Mouse (Mus musculus): ENCODE results near the gene Abcg4.

Abcg4 gene

DNA sequence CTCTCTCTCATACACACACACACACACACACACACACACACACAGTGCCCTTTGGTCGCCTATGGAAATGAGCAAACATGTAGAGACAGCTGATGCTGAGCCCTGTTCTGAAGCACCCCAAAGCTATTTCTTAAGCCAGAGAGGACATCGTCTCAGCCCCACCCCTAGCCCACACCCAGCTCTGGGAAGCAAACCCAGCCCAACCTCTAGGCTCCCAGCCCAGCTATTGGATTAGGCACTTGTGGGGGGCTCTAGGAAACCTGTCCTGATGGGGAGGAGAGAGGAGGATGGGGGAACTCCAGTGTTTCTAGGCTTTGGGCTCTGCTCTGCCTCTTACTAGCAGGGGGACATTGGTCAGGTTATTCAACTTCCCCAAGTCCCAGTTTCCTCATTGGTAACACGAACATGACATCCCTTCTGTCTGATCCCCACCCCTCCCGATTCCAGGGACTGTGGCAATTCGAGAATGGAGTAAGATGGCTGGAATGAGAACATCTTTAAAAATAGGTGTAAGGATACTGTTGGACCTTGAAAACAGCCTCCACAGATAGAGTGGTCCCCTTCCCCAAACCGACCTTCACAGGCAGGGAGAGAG, 2.1 kb downstream of the Abcg4 start:
- no peak for DNase-seq (ENCODE audit: low spot score)

- no peak for DNase-seq (ENCODE audit: low spot score)
These were observed 5.2 kb downstream of the Abcg4 start for GRCm38 (mm10) chr9:44283183-44283582.

- DNase-seq (ENCODE audit: low spot score): no peak
These were observed 18.4 kb downstream of the Abcg4 start for GRCm38 (mm10) chr9:44269973-44270372.

GRCm38 (mm10) chr9:44269077-44269476, 19.3 kb downstream of the Abcg4 start:
- peak; percentile 43 for DNase-seq (ENCODE audit: low spot score)

GRCm38 (mm10) chr9:44268432-44268831, 20.0 kb downstream of the Abcg4 start, which contains the start of gene Nlrx1:
Gene Nlrx1, minus strand, starts transcription at chr9:44268599.
- DNase-seq (ENCODE audit: low spot score): no peak

DNA sequence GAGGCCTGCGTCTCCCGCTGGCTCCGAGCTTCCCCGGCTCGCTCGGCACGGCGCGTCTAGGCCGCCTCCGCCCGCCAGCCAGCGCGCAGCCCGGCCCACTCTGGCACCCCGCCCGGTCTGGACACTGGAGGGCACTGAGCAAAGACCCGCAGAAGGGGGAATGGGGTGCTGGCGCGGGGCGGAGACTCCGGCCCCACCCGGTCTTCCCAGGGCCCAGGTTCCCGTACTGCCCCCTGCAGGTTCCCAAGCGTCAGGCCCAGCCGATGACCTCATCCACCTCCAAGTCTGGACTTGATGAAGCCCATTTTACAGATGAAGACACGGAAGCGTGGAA, 20.4 kb downstream of the Abcg4 start:
- DNase-seq (ENCODE audit: low spot score): peak; percentile 86

GRCm38 (mm10) chr9:44267319-44268026, 20.9 kb downstream of the Abcg4 start:
- no peak for DNase-seq (ENCODE audit: low spot score)

- DNase-seq (ENCODE audit: low spot score): peak; percentile 42
These were observed 21.8 kb downstream of the Abcg4 start for GRCm38 (mm10) chr9:44266478-44267226.

- no peak for DNase-seq (ENCODE audit: low spot score)
These were observed 27.0 kb downstream of the Abcg4 start for GRCm38 (mm10) chr9:44261388-44261787.

DNA sequence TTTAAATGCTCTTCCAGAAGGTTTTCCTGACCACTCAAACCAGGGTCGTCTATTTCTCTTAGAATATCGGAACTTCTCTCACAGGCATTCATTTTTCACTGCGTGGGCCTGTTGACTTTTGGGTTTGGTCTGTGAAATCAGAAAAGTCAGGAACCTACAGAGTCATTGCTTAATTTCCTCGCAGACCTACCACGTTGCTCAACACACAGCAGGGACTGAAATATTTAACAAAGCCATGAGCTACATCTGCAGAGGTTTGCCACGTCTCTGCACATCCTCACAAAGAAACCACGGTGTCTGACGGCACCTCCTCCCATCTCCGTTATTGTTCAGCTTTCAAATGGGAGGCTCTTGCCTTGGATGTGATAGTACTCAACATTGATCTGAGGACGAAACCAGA, 29.4 kb downstream of the Abcg4 start:
- DNase-seq (ENCODE audit: low spot score): no peak

DNA sequence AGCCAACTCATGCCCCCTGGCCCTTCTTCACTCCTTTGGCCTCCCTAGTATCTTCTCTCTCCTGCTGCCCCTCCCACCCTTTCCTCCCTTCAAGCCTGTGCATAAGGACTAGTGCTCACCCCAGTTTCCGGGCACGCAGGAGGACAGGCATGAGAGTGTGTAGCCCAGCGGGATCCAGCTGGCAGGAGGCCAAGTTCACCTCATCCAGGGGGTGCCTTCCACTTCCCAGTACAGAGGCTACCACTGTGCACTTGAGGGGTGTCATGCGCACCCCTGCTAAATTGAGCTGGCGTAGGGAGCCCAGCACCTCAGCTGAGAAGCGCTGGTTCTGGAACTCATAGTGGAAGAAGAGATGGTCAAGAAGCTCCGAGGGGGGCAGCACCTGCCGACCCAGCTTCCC, 32.2 kb downstream of the Abcg4 start:
- no peak for DNase-seq (ENCODE audit: low spot score)

DNA sequence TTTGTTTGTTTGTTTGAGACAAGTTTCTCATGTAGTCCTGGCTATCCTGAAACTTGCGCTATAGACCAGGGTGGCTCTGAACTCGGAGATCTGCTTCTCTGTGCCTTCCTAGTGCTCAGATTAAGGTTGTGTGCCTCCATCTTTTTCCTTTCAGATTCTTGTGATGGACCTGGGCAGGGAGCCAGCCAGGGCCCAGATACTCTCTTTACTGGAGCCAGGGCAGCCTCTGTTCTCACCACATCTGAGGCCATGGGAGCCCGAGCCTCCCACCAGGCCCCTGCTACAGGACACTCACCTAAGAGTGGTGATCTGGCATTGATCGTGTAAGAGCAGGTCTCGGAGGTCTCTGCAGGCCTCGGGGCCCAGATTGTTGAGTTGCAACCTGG, 33.3 kb downstream of the Abcg4 start:
- DNase-seq (ENCODE audit: low spot score): no peak

DNA sequence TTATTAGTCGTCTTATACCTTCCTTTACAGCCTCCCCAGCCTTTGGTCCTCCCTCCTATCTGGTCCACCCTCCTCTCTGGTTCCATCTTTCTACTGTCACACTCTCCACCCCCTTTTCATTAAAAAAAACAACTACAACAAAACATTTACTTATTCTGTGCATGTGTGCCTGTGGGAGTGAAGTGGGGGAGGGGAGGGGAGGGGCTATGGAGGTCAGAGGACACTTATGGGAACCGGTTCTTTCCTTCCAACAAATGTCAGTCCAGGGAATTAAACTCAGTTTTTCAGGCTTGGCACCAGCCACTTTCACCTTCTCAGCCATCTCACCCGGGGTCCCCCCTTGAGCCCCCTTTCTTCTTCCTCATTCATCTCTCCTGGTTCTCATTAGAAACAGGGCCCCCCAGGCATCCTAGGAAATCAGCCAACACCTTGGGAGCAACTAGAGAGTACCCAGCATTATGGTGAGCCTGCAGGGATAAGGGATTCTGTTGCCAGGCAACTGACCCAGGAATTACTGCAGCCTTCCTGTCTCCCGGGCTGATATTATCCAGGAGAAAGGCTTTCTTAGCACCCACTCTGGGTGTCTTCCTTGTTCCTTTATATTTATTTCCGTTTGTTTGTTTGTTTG, 33.8 kb downstream of the Abcg4 start:
- no peak for DNase-seq (ENCODE audit: low spot score)

DNA sequence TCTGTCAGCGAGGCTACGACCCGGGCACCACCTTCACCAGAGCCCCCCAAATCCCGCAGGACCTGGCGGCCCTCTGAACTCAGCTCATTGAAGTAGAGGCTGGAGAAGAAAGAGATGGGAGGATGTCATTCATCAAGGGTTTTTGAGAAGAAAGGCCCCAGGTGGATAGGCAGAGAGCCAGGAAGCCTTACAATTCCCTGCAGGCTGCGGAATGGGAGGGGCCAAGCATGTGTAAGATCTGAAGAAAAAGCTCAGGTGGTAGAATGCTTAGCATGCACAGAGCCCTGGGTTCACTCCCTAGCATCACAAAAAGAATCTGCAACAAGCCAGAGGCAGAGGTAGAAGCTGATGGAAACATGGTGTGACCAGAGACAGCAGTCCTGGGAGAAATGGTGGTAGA, 35.0 kb downstream of the Abcg4 start:
- no peak for DNase-seq (ENCODE audit: low spot score)

DNA sequence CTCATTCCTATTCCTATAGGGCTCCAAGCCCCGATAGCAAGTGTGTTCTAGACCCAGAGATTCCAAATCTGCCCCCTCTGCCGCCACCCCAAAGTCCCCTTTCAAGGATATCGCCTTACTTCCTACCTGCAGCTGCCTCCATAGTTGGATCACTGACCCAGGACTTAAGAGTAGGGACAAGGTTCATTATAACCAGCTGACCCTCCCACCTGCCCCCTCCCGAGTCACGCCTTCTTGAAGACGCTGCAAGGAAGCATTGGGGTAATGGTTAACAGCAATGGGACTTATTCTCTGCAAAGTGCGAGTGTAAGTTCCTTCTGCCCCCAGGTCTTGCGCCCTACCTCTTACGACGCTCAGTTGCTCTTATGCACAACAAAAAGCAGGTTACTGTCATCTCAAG, 37.1 kb downstream of the Abcg4 start, which contains the start of gene Pdzd3:
TSS of gene Pdzd3 (minus strand) at position 158 of the 400 bp plus-strand sequence.
- DNase-seq (ENCODE audit: low spot score): no peak

- peak; percentile 40 for DNase-seq (ENCODE audit: low spot score)
These were observed 38.0 kb downstream of the Abcg4 start for GRCm38 (mm10) chr9:44250445-44250844.

DNA sequence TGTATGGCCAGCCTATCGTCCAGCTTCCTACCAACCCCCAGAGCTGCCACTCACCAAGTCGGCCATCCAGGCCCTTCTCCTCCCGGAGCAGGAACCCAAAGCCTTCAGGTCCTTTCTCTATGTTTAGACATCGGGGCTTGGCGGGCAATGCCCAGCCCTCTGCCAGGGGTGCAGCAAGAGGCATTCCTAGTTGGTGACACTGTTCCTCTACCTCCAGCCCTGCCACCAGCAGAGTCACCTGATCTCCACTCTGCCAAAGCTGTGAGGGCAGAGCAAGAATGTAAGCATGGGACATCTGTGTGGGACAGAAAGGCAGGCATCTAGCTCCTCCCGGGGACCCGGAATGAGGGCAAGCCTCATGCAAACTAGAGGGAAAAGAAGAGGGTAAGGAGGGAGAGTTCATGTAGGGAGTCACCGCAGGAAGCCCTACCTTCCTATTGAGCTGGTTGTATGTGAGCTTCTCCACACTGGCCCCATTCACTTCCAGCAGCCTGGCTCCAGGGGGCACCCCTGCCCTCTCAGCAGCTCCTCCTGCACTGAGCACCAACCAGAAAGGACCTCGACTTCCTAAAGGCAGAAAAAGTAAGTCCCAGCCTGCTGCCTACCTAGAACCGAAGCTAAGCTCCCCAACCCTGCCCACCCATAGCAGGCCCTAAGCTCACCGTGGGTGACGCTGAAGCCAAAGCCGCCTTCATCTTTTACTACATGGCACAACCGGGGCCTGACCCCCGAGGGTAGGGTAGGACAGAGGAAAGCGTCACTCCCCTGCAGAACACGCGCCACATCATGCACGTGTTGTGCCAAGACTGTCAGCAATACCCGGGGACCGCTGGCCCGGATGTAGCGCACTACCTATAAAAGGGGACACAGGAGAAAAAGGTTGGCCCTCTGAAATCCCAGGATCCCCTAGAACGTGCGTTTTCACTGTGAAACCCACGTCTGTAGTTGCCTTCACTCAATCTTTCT, 39.0 kb downstream of the Abcg4 start:
- DNase-seq (ENCODE audit: low spot score): peak; percentile 79

- DNase-seq (ENCODE audit: low spot score): no peak
These were observed 40.5 kb downstream of the Abcg4 start for GRCm38 (mm10) chr9:44247907-44248306.

- no peak for DNase-seq (ENCODE audit: low spot score)
These were observed 44.8 kb downstream of the Abcg4 start for GRCm38 (mm10) chr9:44243621-44244020.

- no peak for DNase-seq (ENCODE audit: low spot score)
These were observed 47.0 kb downstream of the Abcg4 start for GRCm38 (mm10) chr9:44241418-44241817.

DNA sequence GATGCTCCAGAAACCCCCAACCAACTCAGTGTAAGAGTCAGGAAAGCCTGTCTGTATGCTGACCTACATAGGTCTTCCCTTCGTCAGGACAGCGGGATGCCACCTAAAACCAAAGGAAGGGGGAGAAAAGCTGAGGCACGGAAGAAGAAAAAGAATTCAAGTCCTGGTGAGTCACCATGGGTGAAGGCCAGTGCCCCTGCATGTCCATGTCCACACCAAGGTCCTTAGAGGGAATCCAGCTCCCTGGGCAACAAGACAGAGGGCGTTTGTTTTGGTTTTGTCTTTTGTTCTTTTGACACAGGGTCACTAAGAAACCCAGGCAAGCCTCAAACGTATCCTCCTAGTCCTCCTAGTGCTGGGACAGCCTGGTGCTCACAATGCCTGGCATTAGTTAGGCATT, 47.5 kb downstream of the Abcg4 start:
- DNase-seq (ENCODE audit: low spot score): no peak

- DNase-seq (ENCODE audit: low spot score): no peak
These were observed 48.0 kb downstream of the Abcg4 start, which contains the start of gene Ccdc153 for GRCm38 (mm10) chr9:44240399-44240798. Gene Ccdc153, plus strand, starts transcription at chr9:44240676.

Data from layer of hippocampus, adult 11-12 months (tissue).